Mouse (Mus musculus): ENCODE data around the gene Msmb.

GRCm38 (mm10) chr14:32165278-32166061 is 23.6 kb downstream of the Msmb start:
- TF ChIP-seq CTCF (IDR thresholded peaks at IDR 0.05; ENCODE audit: borderline replicate concordance, insufficient read depth, low read length) (no peak), POLR2A (IDR thresholded peaks at IDR 0.05; ENCODE audit: low read depth, low read length) (no peak)
